Mouse (Mus musculus) gastrocnemius, adult 8-10 months (tissue): Measurements from ENCODE around the gene Dstn. TPM values are rescaled to one million over a fixed set of nuclear protein-coding genes. Genes with fewer than 3 reads are reported as not detected.

Experiments used
- DNase-seq, 2 experiments: peaks; one replicate each; pipeline ENCODE4 v3.0.0; 2022; ENCODE audit warnings: low spot score in 2 of 2
- total RNA-seq, 4 experiments: library from RNA; stranded (reverse); gene quantifications; 2 replicates each; pipeline ENCODE4 v1.2.4; 2022

Gene Dstn
- total RNA-seq, 4 experiments from 2014 or later: 14.8 to 23.9 (median 20.0) TPM

GRCm38 (mm10) chr2:143915600-143916135 is 548 bp downstream of the Dstn start:
- DNase-seq: peak; percentile 10 to 19

GRCm38 (mm10) chr2:143916229-143916628 is 1.1 kb downstream of the Dstn start:
- DNase-seq: no peak

- no peak for DNase-seq
Observed at GRCm38 (mm10) chr2:143917622-143918021, 2.5 kb downstream of the Dstn start.

- no peak for DNase-seq
Observed at GRCm38 (mm10) chr2:143918831-143919502, 3.8 kb downstream of the Dstn start.

GRCm38 (mm10) chr2:143924085-143924484 is 9.0 kb downstream of the Dstn start:
- no peak for DNase-seq

GRCm38 (mm10) chr2:143925826-143926225 is 10.7 kb downstream of the Dstn start:
- no peak for DNase-seq

- DNase-seq: no peak
Observed at GRCm38 (mm10) chr2:143929607-143930311, 14.6 kb downstream of the Dstn start.

GRCm38 (mm10) chr2:143932340-143932873 is 17.3 kb downstream of the Dstn start:
- DNase-seq: no peak

GRCm38 (mm10) chr2:143933516-143933915 is 18.4 kb downstream of the Dstn start:
- DNase-seq: no peak

- no peak for DNase-seq
Observed at GRCm38 (mm10) chr2:143934439-143934838, 19.3 kb downstream of the Dstn start.

- DNase-seq: no peak
Observed at GRCm38 (mm10) chr2:143937861-143938260, 22.7 kb downstream of the Dstn start.

GRCm38 (mm10) chr2:143940406-143940805 is 25.3 kb downstream of the Dstn start:
- DNase-seq: no peak

GRCm38 (mm10) chr2:143944796-143945195 is 29.7 kb downstream of the Dstn start:
- DNase-seq: no peak

GRCm38 (mm10) chr2:143945466-143946075 is 30.5 kb downstream of the Dstn start:
- DNase-seq: no peak

- no peak for DNase-seq
Observed at GRCm38 (mm10) chr2:143946399-143946798, 31.3 kb downstream of the Dstn start.

- no peak for DNase-seq
Observed at GRCm38 (mm10) chr2:143947981-143948380, 32.9 kb downstream of the Dstn start.

GRCm38 (mm10) chr2:143948416-143948815 is 33.3 kb downstream of the Dstn start:
- no peak for DNase-seq

- DNase-seq: no peak
Observed at GRCm38 (mm10) chr2:143949217-143949616, 34.1 kb downstream of the Dstn start.

- DNase-seq: no peak
Observed at GRCm38 (mm10) chr2:143950290-143951027, 35.3 kb downstream of the Dstn start.

GRCm38 (mm10) chr2:143951028-143951420 is 35.9 kb downstream of the Dstn start:
- no peak for DNase-seq
